Mouse (Mus musculus): ENCODE data around the gene Gm7879. TPM values are rescaled to one million over a fixed set of nuclear protein-coding genes. Genes with fewer than 3 reads are reported as not detected.

Gm7879 gene
- polyA plus RNA-seq, 1 experiment from 2014 or later = 0.70 TPM

DNA sequence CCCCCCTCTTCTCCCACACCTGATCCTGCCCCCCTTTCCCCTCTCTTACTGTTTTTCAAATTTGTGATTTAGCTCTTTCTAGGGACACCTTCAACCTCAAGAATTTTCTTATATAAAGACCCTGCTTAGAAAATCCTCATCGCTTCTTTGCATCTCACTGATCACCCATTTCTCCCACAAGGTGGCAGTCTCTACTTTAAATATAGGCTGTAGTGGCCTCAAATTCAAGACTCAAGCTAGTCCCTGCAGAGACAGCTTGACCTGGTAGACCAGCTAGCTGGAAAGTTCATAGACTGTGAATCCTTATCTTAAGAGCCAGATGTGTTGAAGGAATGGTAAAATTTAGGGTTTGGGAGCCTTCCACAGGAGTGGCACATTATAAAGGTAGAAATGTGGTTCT, 20.6 kb upstream of the Gm7879 start:
- Histone ChIP-seq H3K27me3 (ENCODE audit: control insufficient read depth, insufficient read depth, low read length) (no peaks in the 10 kb centered on the region), H3K4me1 (replicated peaks; ENCODE audit: control insufficient read depth, insufficient read depth, low read length) (no peaks in the 10 kb centered on the region), H3K9me3 (ENCODE audit: control insufficient read depth, low read length) (no peaks in the 10 kb centered on the region), H3K27ac (no peak overlapping the region), H3K4me3 (replicated peaks; ENCODE audit: low read length) (no peak overlapping the region), H3K4me2 (replicated peaks) (no peak overlapping the region), H3K36me3 (replicated peaks; ENCODE audit: control insufficient read depth, insufficient read depth) (no peaks in the 10 kb centered on the region), H3K9ac (no peak overlapping the region)
- WGBS = 31% methylated on average over 1 of the region's 1 CpGs
- ATAC-seq (ENCODE audit: low FRiP score) (no peak), DNase-seq (ENCODE audit: low spot score) (peak; percentile 64)

DNA sequence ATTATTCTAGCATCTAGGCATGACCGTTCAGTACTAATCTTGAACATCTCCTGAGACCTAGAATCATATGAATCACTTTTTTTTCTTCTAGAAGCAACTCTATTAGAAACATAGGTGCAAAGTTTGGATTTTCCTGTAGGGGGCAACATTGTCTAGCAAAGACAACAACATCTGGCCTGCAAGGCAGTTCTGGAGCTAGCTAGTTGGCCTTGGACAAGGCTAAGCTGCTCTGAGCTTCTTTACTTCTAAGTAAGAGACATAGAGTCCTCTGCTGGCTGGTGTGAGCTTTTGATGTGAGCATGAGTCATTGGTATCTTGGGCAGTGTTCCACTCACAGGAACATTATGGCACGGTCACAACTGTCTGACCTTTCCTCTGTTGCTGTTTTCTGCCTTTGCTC, 18.8 kb upstream of the Gm7879 start:
- no peak for ATAC-seq (ENCODE audit: low FRiP score)

DNA sequence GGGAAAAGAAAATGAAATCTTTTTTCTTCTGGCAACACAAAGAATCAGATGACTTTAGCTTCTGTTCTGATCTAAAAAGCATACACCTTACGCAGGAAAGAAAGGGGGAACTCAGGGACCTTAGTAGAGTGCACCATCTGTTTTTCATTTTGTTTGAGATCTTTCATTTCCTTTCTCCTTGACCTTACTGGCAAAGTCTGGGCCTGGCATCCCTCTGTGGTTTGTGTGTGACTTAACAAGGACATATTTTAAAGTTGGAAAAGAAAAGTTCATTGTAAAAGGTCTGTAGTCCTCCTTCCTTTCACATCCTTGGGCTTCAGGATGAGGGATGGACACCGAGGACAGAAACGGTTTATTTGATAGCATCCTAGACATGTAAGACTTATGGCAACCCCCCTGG, 17.0 kb upstream of the Gm7879 start:
- Histone ChIP-seq H3K27me3 (ENCODE audit: control insufficient read depth, insufficient read depth, low read length) (no peaks in the 10 kb centered on the region), H3K4me1 (replicated peaks; ENCODE audit: control insufficient read depth, insufficient read depth, low read length) (no peaks in the 10 kb centered on the region), H3K4me3 (replicated peaks; ENCODE audit: low read length) (no peak overlapping the region), H3K4me2 (replicated peaks) (no peak overlapping the region), H3K9ac (no peak overlapping the region), H3K27ac (no peak overlapping the region), H3K36me3 (replicated peaks; ENCODE audit: control insufficient read depth, insufficient read depth) (no peaks in the 10 kb centered on the region), H3K9me3 (ENCODE audit: control insufficient read depth, low read length) (no peaks in the 10 kb centered on the region)
- no peak for ATAC-seq (ENCODE audit: low FRiP score)
- no peak for DNase-seq (ENCODE audit: low spot score)
- WGBS = 88% methylated on average over 3 of the region's 3 CpGs

More for the DNA sequence above, 18.8 kb upstream of the Gm7879 start:
- Histone ChIP-seq H3K9ac (no peak overlapping the region), H3K4me3 (replicated peaks; ENCODE audit: low read length) (no peak overlapping the region), H3K36me3 (replicated peaks; ENCODE audit: control insufficient read depth, insufficient read depth) (no peaks in the 10 kb centered on the region), H3K4me1 (replicated peaks; ENCODE audit: control insufficient read depth, insufficient read depth, low read length) (no peaks in the 10 kb centered on the region), H3K9me3 (ENCODE audit: control insufficient read depth, low read length) (no peaks in the 10 kb centered on the region), H3K27me3 (ENCODE audit: control insufficient read depth, insufficient read depth, low read length) (no peaks in the 10 kb centered on the region), H3K4me2 (replicated peaks) (no peak overlapping the region), H3K27ac (no peak overlapping the region)
- peak; percentile 48 for DNase-seq (ENCODE audit: low spot score)
- WGBS = 84% methylated on average over 2 of the region's 2 CpGs

- H3K4me3 ChIP-seq (replicated peaks; ENCODE audit: low read length) = no peak overlapping the region
- ATAC-seq (ENCODE audit: low FRiP score) (no peak), DNase-seq (ENCODE audit: low spot score) (no peak)
- H3K27me3 ChIP-seq (ENCODE audit: control insufficient read depth, insufficient read depth, low read length) = no peaks in the 10 kb centered on the region
- no peaks in the 10 kb centered on the region for H3K9me3 ChIP-seq (ENCODE audit: control insufficient read depth, low read length)
- H3K27ac ChIP-seq = no peak overlapping the region
- no peak overlapping the region for H3K9ac ChIP-seq
- no peaks in the 10 kb centered on the region for H3K36me3 ChIP-seq (replicated peaks; ENCODE audit: control insufficient read depth, insufficient read depth)
- H3K4me2 ChIP-seq (replicated peaks) = no peak overlapping the region
- WGBS = 97% methylated on average over 3 of the region's 3 CpGs
- no peaks in the 10 kb centered on the region for H3K4me1 ChIP-seq (replicated peaks; ENCODE audit: control insufficient read depth, insufficient read depth, low read length)
Measured at GRCm38 (mm10) chr5:43904685-43905084, 8.3 kb upstream of the Gm7879 start.

DNA sequence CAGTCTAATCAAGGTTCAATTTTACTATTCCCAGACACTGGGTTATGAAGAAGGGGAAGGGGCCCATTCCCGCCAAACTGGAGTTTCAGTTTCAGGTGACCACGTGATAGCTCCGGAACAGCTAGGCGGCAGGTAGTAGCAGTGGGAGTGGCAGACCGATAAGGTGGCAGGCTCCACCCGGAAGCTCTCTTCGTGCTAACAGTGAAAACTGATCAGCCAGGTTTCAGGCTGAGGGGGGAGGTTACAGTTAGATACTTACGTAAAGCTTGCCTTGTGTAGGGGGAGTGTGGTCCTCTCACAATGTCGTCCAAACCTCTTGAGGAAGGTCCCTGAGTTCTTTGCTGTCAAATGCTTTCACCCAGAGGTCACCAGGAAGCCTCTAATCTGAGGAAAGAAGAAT, 3.7 kb upstream of the Gm7879 start:
- H3K4me1 ChIP-seq (replicated peaks; ENCODE audit: control insufficient read depth, insufficient read depth, low read length) = no peaks in the 10 kb centered on the region
- no peaks in the 10 kb centered on the region for H3K9me3 ChIP-seq (ENCODE audit: control insufficient read depth, low read length)
- no peak overlapping the region for H3K4me2 ChIP-seq (replicated peaks)
- ATAC-seq (ENCODE audit: low FRiP score) (no peak), DNase-seq (ENCODE audit: low spot score) (no peak)
- no peaks in the 10 kb centered on the region for H3K27me3 ChIP-seq (ENCODE audit: control insufficient read depth, insufficient read depth, low read length)
- no peak overlapping the region for H3K27ac ChIP-seq
- WGBS = 70% methylated on average over 9 of the region's 9 CpGs
- no peak overlapping the region for H3K4me3 ChIP-seq (replicated peaks; ENCODE audit: low read length)
- H3K36me3 ChIP-seq (replicated peaks; ENCODE audit: control insufficient read depth, insufficient read depth) = no peaks in the 10 kb centered on the region
- no peak overlapping the region for H3K9ac ChIP-seq

GRCm38 (mm10) chr5:43910006-43910405, 2.9 kb upstream of the Gm7879 start:
- 94% methylated on average over 6 of the region's 6 CpGs for WGBS
- Histone ChIP-seq H3K4me2 (replicated peaks) (no peak overlapping the region), H3K36me3 (replicated peaks; ENCODE audit: control insufficient read depth, insufficient read depth) (no peaks in the 10 kb centered on the region), H3K27ac (no peak overlapping the region), H3K9me3 (ENCODE audit: control insufficient read depth, low read length) (no peaks in the 10 kb centered on the region), H3K4me1 (replicated peaks; ENCODE audit: control insufficient read depth, insufficient read depth, low read length) (no peaks in the 10 kb centered on the region), H3K9ac (no peak overlapping the region), H3K4me3 (replicated peaks; ENCODE audit: low read length) (no peak overlapping the region), H3K27me3 (ENCODE audit: control insufficient read depth, insufficient read depth, low read length) (no peaks in the 10 kb centered on the region)
- ATAC-seq (ENCODE audit: low FRiP score) (no peak), DNase-seq (ENCODE audit: low spot score) (no peak)

- Histone ChIP-seq H3K4me2 (replicated peaks) (no peak overlapping the region), H3K36me3 (replicated peaks; ENCODE audit: control insufficient read depth, insufficient read depth) (no peaks in the 10 kb centered on the region), H3K4me1 (replicated peaks; ENCODE audit: control insufficient read depth, insufficient read depth, low read length) (no peaks in the 10 kb centered on the region), H3K9me3 (ENCODE audit: control insufficient read depth, low read length) (no peaks in the 10 kb centered on the region), H3K27ac (no peak overlapping the region), H3K4me3 (replicated peaks; ENCODE audit: low read length) (no peak overlapping the region), H3K9ac (no peak overlapping the region), H3K27me3 (ENCODE audit: control insufficient read depth, insufficient read depth, low read length) (no peaks in the 10 kb centered on the region)
- DNase-seq (ENCODE audit: low spot score) = no peak
- WGBS = 94% methylated on average over 4 of the region's 4 CpGs
- no peak for ATAC-seq (ENCODE audit: low FRiP score)
Measured at GRCm38 (mm10) chr5:43915261-43915886, 2.4 kb downstream of the Gm7879 start.

- ATAC-seq (ENCODE audit: low FRiP score) (no peak), DNase-seq (ENCODE audit: low spot score) (no peak)
- H3K27me3 ChIP-seq (ENCODE audit: control insufficient read depth, insufficient read depth, low read length) = no peaks in the 10 kb centered on the region
- no peak overlapping the region for H3K4me2 ChIP-seq (replicated peaks)
- no peak overlapping the region for H3K27ac ChIP-seq
- H3K36me3 ChIP-seq (replicated peaks; ENCODE audit: control insufficient read depth, insufficient read depth) = no peaks in the 10 kb centered on the region
- H3K9me3 ChIP-seq (ENCODE audit: control insufficient read depth, low read length) = no peaks in the 10 kb centered on the region
- H3K4me3 ChIP-seq (replicated peaks; ENCODE audit: low read length) = no peak overlapping the region
- 91% methylated on average over 11 of the region's 11 CpGs for WGBS
- no peak overlapping the region for H3K9ac ChIP-seq
- no peaks in the 10 kb centered on the region for H3K4me1 ChIP-seq (replicated peaks; ENCODE audit: control insufficient read depth, insufficient read depth, low read length)
Measured at GRCm38 (mm10) chr5:43921877-43922276, 8.9 kb downstream of the Gm7879 start.

- H3K27me3 ChIP-seq (ENCODE audit: control insufficient read depth, insufficient read depth, low read length) = no peaks in the 10 kb centered on the region
- ATAC-seq (ENCODE audit: low FRiP score) = no peak
- no peaks in the 10 kb centered on the region for H3K4me1 ChIP-seq (replicated peaks; ENCODE audit: control insufficient read depth, insufficient read depth, low read length)
- H3K27ac ChIP-seq = no peak overlapping the region
- no peaks in the 10 kb centered on the region for H3K36me3 ChIP-seq (replicated peaks; ENCODE audit: control insufficient read depth, insufficient read depth)
- 32% methylated on average over 4 of the region's 4 CpGs for WGBS
- no peak overlapping the region for H3K9ac ChIP-seq
- H3K4me2 ChIP-seq (replicated peaks) = no peak overlapping the region
- no peaks in the 10 kb centered on the region for H3K9me3 ChIP-seq (ENCODE audit: control insufficient read depth, low read length)
- H3K4me3 ChIP-seq (replicated peaks; ENCODE audit: low read length) = no peak overlapping the region
- peak; percentile 51 for DNase-seq (ENCODE audit: low spot score)
Measured at GRCm38 (mm10) chr5:43923933-43924332, 11.0 kb downstream of the Gm7879 start.

DNA sequence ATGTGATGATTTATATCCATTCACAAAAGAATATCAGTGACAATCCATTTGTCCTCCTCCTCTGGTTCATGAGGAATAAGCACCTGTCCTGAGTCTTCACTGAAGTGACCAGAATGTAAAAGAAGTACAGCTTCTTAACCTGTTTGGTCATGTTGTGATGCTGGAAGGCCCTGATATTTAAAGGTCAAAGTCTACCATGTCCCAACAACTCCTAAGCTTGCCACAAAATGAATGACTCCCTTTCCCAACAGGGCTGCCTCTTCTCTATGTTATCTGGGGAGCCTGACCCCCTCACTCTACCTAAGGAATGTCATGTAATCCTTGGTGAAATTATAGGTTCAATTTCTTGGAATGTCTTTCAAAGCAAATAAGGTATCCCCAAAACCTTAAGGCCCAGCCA, 14.8 kb downstream of the Gm7879 start:
- DNase-seq (ENCODE audit: low spot score) (no peak), ATAC-seq (ENCODE audit: low FRiP score) (no peak)
- H3K4me2 ChIP-seq (replicated peaks) = no peak overlapping the region
- H3K4me3 ChIP-seq (replicated peaks; ENCODE audit: low read length) = no peak overlapping the region
- H3K36me3 ChIP-seq (replicated peaks; ENCODE audit: control insufficient read depth, insufficient read depth) = no peaks in the 10 kb centered on the region
- H3K9ac ChIP-seq = no peak overlapping the region
- H3K9me3 ChIP-seq (ENCODE audit: control insufficient read depth, low read length) = no peaks in the 10 kb centered on the region
- H3K27ac ChIP-seq = no peak overlapping the region
- H3K4me1 ChIP-seq (replicated peaks; ENCODE audit: control insufficient read depth, insufficient read depth, low read length) = no peaks in the 10 kb centered on the region
- no peaks in the 10 kb centered on the region for H3K27me3 ChIP-seq (ENCODE audit: control insufficient read depth, insufficient read depth, low read length)

Measured in hindbrain, embryonic 14.5 days (tissue).